In the genomic region with DNA sequence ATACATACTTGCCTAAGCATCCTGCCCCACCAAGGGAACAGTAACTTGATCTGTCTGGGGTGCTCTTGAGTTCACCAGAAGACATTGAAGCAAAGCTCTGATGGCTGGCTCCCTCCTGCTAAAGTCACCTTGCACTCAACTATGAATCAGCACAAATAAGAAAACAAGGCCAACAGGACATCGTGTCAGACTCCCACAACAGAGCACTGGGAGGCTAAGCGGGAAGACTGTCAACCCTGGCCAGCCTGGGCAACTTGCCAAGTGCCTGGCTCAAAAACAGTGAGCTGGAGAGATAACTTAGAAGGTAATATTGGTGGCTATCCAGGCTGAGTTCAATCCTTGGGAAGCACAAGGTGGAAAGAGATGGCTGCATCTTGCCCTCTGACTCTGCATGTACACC, we compare ENCODE assay signal across 9 mouse cellular contexts. TPM values are rescaled to one million over a fixed set of nuclear protein-coding genes. Genes with fewer than 3 reads are reported as not detected.
DNase-seq lines count a peak whose midpoint lies in the region; ATAC-seq lines count a peak whose summit lies in the region.
"Had no signal": no experiment of that assay in that cellular context is flagged by ENCODE, and none has a peak within 500 bp of the region (broad histone marks: within the 10 kb centered on the region; RNA-seq: fewer than 3 reads in every experiment).

No protein-coding gene starts in this region.

- H3K4me3 ChIP-seq in embryonic facial prominence, embryonic 14.5 days (ENCODE audit: low read depth, low read length) = no peak overlapping the region
- no peak overlapping the region for H3K4me3 ChIP-seq in embryonic facial prominence, embryonic 10.5 days
- no peak overlapping the region for H3K4me3 ChIP-seq in brown adipose tissue, adult 24 weeks (ENCODE audit: insufficient read depth, low read depth, low read length)

- no peak overlapping the region for H3K4me2 ChIP-seq in embryonic facial prominence, embryonic 14.5 days (ENCODE audit: low read depth, low read length)

- no peak overlapping the region for H3K27ac ChIP-seq in embryonic facial prominence, embryonic 14.5 days (replicated peaks; ENCODE audit: low read depth, low read length)
- H3K27ac ChIP-seq in embryonic facial prominence, embryonic 10.5 days (replicated peaks) = no peak overlapping the region
- peak overlapping the region; percentile 55; the same call in 1 of the 2 replicates for H3K27ac ChIP-seq in brown adipose tissue, adult 24 weeks (replicated peaks; ENCODE audit: low read depth, low read length)

- ATAC-seq in embryonic facial prominence, embryonic 14.5 days (ENCODE audit: low read depth) = no peak

- no peaks in the 10 kb centered on the region for H3K27me3 ChIP-seq in embryonic facial prominence, embryonic 14.5 days (replicated peaks; ENCODE audit: control insufficient read depth, insufficient read depth, low read length)
- no peaks in the 10 kb centered on the region for H3K27me3 ChIP-seq in embryonic facial prominence, embryonic 10.5 days (replicated peaks; ENCODE audit: low read depth, poor library complexity, severe bottlenecking)

- no peaks in the 10 kb centered on the region for H3K4me1 ChIP-seq in embryonic facial prominence, embryonic 14.5 days (ENCODE audit: control insufficient read depth, insufficient read depth, low read length)
- no peaks in the 10 kb centered on the region for H3K4me1 ChIP-seq in embryonic facial prominence, embryonic 10.5 days
- no peaks in the 10 kb centered on the region for H3K4me1 ChIP-seq in brown adipose tissue, adult 24 weeks (ENCODE audit: control insufficient read depth, insufficient read depth, insufficient read length, low read length)

- DNase-seq in embryonic facial prominence, embryonic 14.5 days (ENCODE audit: low spot score) = peak; percentile 3
- no peak for DNase-seq in embryonic facial prominence, embryonic 10.5 days (ENCODE audit: low spot score)
- DNase-seq in 3T3-L1 (ENCODE audit: low read depth, low spot score) = peak; percentile 92
- peak; percentile 52 to 82 for DNase-seq in kidney, postnatal 36 days
- DNase-seq in thymus, postnatal 25 days = no peak
- DNase-seq in frontal cortex, postnatal 25 days (ENCODE audit: low spot score in 2 of 2) = no peak
- DNase-seq in left cerebral cortex, adult 11 months (ENCODE audit: low spot score) = no peak
- DNase-seq: embryo, embryonic 11 days had no signal

- no peaks in the 10 kb centered on the region for H3K9me3 ChIP-seq in embryonic facial prominence, embryonic 14.5 days (ENCODE audit: control insufficient read depth, low read length)
- no peaks in the 10 kb centered on the region for H3K9me3 ChIP-seq in embryonic facial prominence, embryonic 10.5 days

- 44% methylated on average over 2 of the region's 2 CpGs for WGBS in embryonic facial prominence, embryonic 14.5 days
- WGBS in embryonic facial prominence, embryonic 10.5 days = 75% methylated on average over 2 of the region's 2 CpGs

- H3K9ac ChIP-seq in embryonic facial prominence, embryonic 14.5 days (ENCODE audit: low read depth, low read length) = no peak overlapping the region

- H3K36me3 ChIP-seq in embryonic facial prominence, embryonic 14.5 days (ENCODE audit: control insufficient read depth, insufficient read depth, low read length) = no peaks in the 10 kb centered on the region
- no peaks in the 10 kb centered on the region for H3K36me3 ChIP-seq in embryonic facial prominence, embryonic 10.5 days (replicated peaks)

RNA-seq across cellular contexts. Expression of gene Calr3, which starts 8.7 kb away (rescaled TPM):
- 1.7 and 2.2 TPM in 2 replicates for polyA plus RNA-seq in embryonic facial prominence, embryonic 14.5 days (2014; fragmentation: Nextera tagmentation; extraction: Ambion mirVana)
- polyA plus RNA-seq in embryonic facial prominence, embryonic 10.5 days (2016; fragmentation: Nextera tagmentation; extraction: Ambion mirVana) = 1.2 and 1.4 TPM in 2 replicates
- polyA plus RNA-seq in brown adipose tissue, adult 24 weeks (2012; ENCODE audit: insufficient read depth, insufficient read length, missing spikeins) = 13.0 and 13.1 TPM in 2 replicates

RNA-seq across cellular contexts. Expression of gene 1700030K09Rik, which starts 8.7 kb away (rescaled TPM):
- polyA plus RNA-seq in embryonic facial prominence, embryonic 14.5 days (2014; fragmentation: Nextera tagmentation; extraction: Ambion mirVana) = 12.3 and 13.4 TPM in 2 replicates
- 14.5 and 16.1 TPM in 2 replicates for polyA plus RNA-seq in embryonic facial prominence, embryonic 10.5 days (2016; fragmentation: Nextera tagmentation; extraction: Ambion mirVana)
- polyA plus RNA-seq in brown adipose tissue, adult 24 weeks (2012; ENCODE audit: insufficient read depth, insufficient read length, missing spikeins) = 3.1 and 4.9 TPM in 2 replicates

RNA-seq across cellular contexts. Expression of gene Eps15l1, which starts 13.7 kb away (rescaled TPM):
- 50.2 and 56.4 TPM in 2 replicates for polyA plus RNA-seq in embryonic facial prominence, embryonic 14.5 days (2014; fragmentation: Nextera tagmentation; extraction: Ambion mirVana)
- polyA plus RNA-seq in embryonic facial prominence, embryonic 10.5 days (2016; fragmentation: Nextera tagmentation; extraction: Ambion mirVana) = 79.8 and 81.6 TPM in 2 replicates
- polyA plus RNA-seq in brown adipose tissue, adult 24 weeks (2012; ENCODE audit: insufficient read depth, insufficient read length, missing spikeins) = 18.0 and 21.1 TPM in 2 replicates

RNA-seq across cellular contexts. Expression of gene Cherp, which starts 40.1 kb away (rescaled TPM):
- polyA plus RNA-seq in embryonic facial prominence, embryonic 14.5 days (2014; fragmentation: Nextera tagmentation; extraction: Ambion mirVana) = 57.4 and 57.9 TPM in 2 replicates
- 112 and 115 TPM in 2 replicates for polyA plus RNA-seq in embryonic facial prominence, embryonic 10.5 days (2016; fragmentation: Nextera tagmentation; extraction: Ambion mirVana)
- polyA plus RNA-seq in brown adipose tissue, adult 24 weeks (2012; ENCODE audit: insufficient read depth, insufficient read length, missing spikeins) = 12.8 and 17.7 TPM in 2 replicates

RNA-seq across cellular contexts. Expression of gene Slc35e1, which starts 57.5 kb away (rescaled TPM):
- 14.9 and 15.4 TPM in 2 replicates for polyA plus RNA-seq in embryonic facial prominence, embryonic 14.5 days (2014; fragmentation: Nextera tagmentation; extraction: Ambion mirVana)
- 20.2 and 22.8 TPM in 2 replicates for polyA plus RNA-seq in embryonic facial prominence, embryonic 10.5 days (2016; fragmentation: Nextera tagmentation; extraction: Ambion mirVana)
- polyA plus RNA-seq in brown adipose tissue, adult 24 weeks (2012; ENCODE audit: insufficient read depth, insufficient read length, missing spikeins) = 15.0 and 15.8 TPM in 2 replicates

Comparison
In these comparisons a context has a peak if more than half of its experiments do, and no peak if none do; other contexts are left out.
1. DNase-seq: peak in embryonic facial prominence, embryonic 14.5 days (single experiment), 3T3-L1 (single experiment) and kidney, postnatal 36 days (2 of 2); none in embryonic facial prominence, embryonic 10.5 days (single experiment), thymus, postnatal 25 days (single experiment), frontal cortex, postnatal 25 days (0 of 2) and left cerebral cortex, adult 11 months (single experiment).